Mouse (Mus musculus): ENCODE measurements around the gene 1700025C18Rik. TPM values are rescaled to one million over a fixed set of nuclear protein-coding genes. Genes with fewer than 3 reads are reported as not detected.

Gene 1700025C18Rik
- polyA plus RNA-seq, 1 experiment from 2014 or later, result not detected

DNA sequence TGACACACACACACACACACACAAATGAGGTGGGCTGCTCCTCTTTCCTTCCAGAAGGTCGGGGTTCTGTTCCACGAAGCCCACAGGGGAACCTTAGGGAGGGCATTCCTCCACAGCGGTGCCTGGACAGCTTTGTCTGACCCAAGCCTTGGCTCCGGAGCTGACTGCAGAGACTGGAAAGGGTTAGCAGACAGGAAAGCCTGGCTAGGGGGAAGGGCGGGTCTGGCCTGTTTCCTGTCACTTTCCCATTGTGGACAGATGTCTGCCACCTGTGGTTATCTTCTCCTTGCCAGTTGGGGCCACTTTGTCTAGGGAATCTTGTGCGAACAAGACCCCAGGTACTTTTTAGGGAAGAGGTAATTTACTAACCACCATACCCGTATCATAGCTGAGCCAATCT lies 34.6 kb downstream of the 1700025C18Rik start:
- no peak for DNase-seq (ENCODE audit: low spot score)
- Histone ChIP-seq H3K9ac (ENCODE audit: low read depth, low read length) (0 out of 2 replicates have a peak overlapping the region, but pooled peaks have one; percentile 15), H3K27me3 (ENCODE audit: control insufficient read depth, insufficient read depth, low read length) (0 out of 2 replicates have a peak, but pooled peaks cover 2% of the 10 kb centered on the region), H3K9me3 (ENCODE audit: control insufficient read depth, low read length) (no peaks in the 10 kb centered on the region), H3K4me2 (replicated peaks; ENCODE audit: low read depth, low read length) (peak overlapping the region; percentile 31), H3K4me1 (replicated peaks; ENCODE audit: control insufficient read depth, insufficient read depth, low read length) (no peaks in the 10 kb centered on the region), H3K36me3 (ENCODE audit: control insufficient read depth, insufficient read depth, low read length) (no peaks in the 10 kb centered on the region), H3K27ac (ENCODE audit: low read depth, low read length) (no peak overlapping the region), H3K4me3 (ENCODE audit: low read depth, low read length) (peak overlapping the region; percentile 12; the same call in 1 of the 2 replicates)
- no peak for ATAC-seq (ENCODE audit: low FRiP score)
- 8% methylated on average over 7 of the region's 7 CpGs for WGBS

DNA sequence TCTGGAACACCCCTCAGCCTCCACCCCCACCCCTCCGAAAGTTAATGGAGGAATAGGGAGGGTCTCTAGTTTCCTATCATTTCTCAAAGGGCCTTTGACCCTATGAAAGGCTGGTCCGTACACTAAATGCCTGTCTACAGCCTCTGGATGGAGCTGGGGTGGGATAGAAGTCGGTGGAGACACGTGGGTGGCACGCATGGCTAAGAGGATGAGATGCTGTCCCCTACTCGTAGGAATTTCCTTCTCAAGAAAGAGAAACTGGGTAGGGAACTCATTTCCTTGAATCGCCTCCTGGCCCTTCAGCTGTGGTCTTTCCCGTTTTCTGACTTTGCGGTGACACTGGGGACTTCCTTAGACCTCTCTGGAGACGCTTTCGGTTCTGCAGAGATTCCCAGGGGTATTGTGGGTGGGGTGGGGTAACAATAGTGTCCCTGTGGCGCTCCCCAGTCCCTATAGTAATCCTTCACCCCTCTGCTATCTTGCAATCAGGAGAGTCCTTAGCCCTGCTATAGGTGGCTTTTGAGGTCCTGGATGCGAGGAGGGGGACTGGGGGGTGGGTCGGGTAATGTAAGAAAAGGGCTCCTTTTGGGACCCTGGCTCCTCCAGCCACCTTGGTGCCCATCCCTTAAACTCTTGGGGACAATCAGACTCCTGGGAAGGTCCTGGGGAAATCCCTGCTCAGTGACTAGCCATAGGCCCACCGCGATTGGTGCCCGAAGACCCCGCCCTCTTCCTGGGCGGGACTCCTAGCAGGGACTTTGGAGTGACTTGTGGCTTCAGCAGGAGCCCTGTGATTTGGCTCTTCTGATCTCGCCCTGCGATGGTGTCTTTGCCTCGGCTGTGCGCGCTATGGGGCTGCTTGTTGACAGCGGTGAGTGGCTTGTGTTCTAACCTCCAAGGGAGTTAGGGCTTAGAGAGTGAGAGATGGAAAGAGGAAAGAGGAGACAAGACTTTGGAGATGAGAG lies 35.4 kb downstream of the 1700025C18Rik start, which contains the start of gene Cd40:
Gene Cd40, plus strand, starts transcription at position 740 of the 965 bp plus-strand sequence.
- Histone ChIP-seq H3K4me3 (ENCODE audit: low read depth, low read length) (peak within 1 kb of the TSS; percentile 12; the same call in 1 of the 2 replicates), H3K27ac (ENCODE audit: low read depth, low read length) (no peak within 1 kb of the TSS), H3K9ac (ENCODE audit: low read depth, low read length) (0 out of 2 replicates have a peak within 1 kb of the TSS, but pooled peaks have one; percentile 15), H3K9me3 (ENCODE audit: control insufficient read depth, low read length) (no peaks in the 10 kb centered on the region), H3K27me3 (ENCODE audit: control insufficient read depth, insufficient read depth, low read length) (0 out of 2 replicates have a peak, but pooled peaks cover 2% of the 10 kb centered on the region), H3K4me2 (replicated peaks; ENCODE audit: low read depth, low read length) (peak within 1 kb of the TSS; percentile 31), H3K36me3 (ENCODE audit: control insufficient read depth, insufficient read depth, low read length) (no peaks in the 10 kb centered on the region), H3K4me1 (replicated peaks; ENCODE audit: control insufficient read depth, insufficient read depth, low read length) (no peaks in the 10 kb centered on the region)
- peak; percentile 75 for DNase-seq (ENCODE audit: low spot score)
- ATAC-seq (ENCODE audit: low FRiP score), result 0 out of 2 replicates have a peak, but pooled peaks have one; percentile 60
- 18% methylated on average over 25 of the region's 25 CpGs for WGBS

DNA sequence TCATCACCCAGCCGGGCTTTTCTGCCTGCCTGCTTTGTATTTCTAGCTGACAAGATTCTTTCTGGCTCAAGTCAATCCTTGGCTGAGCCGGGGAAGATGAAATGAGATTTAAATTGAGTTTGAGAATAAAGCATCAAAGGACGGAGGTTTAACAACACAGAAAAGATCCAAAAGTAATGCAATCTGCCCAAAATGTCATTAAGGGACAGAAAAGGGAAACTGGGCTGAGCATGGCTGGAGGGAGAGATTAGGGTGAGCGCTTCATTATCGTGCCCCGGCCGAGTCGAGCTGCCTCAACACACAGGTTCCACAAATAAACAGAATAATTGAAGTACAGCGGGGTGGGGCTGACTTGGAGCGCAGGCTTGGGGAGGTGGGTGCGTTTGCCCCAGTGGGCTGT lies 39.0 kb downstream of the 1700025C18Rik start:
- Histone ChIP-seq H3K9ac (ENCODE audit: low read depth, low read length) (no peak overlapping the region), H3K4me3 (ENCODE audit: low read depth, low read length) (no peak overlapping the region), H3K4me2 (replicated peaks; ENCODE audit: low read depth, low read length) (no peak overlapping the region), H3K9me3 (ENCODE audit: control insufficient read depth, low read length) (no peaks in the 10 kb centered on the region), H3K4me1 (replicated peaks; ENCODE audit: control insufficient read depth, insufficient read depth, low read length) (no peaks in the 10 kb centered on the region), H3K27ac (ENCODE audit: low read depth, low read length) (no peak overlapping the region), H3K36me3 (ENCODE audit: control insufficient read depth, insufficient read depth, low read length) (no peaks in the 10 kb centered on the region), H3K27me3 (ENCODE audit: control insufficient read depth, insufficient read depth, low read length) (0 out of 2 replicates have a peak, but pooled peaks cover under 1% of the 10 kb centered on the region)
- DNase-seq (ENCODE audit: low spot score) (no peak), ATAC-seq (ENCODE audit: low FRiP score) (no peak)
- WGBS, result 59% methylated on average over 11 of the region's 11 CpGs

DNA sequence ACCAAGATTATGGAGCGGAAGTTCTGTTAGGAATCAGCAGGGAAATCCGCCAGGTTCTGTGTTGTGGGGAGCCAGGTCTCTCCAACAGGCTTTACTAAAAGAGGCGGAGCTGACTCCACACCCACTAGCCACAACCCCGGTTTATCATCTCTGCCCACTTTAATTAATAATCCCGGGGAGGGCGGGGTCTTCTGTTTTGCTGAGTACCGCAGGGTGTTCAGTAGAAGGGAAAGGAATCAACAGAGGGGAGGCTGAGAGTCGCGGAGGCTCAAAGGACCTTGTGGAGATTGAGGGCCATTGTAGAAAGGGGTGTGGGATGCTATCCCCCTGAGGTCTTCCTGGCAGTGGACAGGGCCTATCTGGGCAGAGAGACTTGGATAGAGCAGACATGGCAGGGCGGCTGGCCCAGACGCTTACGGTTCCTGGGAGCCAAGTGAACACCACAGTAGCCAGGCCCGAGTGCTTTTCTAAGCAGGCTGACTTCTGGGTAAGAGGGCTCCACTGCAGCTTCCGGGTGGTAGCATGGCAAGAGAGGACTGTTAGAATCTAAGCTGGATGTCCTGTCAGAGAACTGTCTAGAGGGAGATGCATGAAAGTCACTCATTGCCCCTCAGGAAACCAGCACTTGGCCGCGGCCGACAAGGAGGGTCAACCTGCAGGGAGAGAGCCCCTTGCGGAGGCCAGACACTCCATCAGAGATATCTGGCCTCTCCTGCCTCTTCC lies 39.6 kb downstream of the 1700025C18Rik start:
- Histone ChIP-seq H3K36me3 (ENCODE audit: control insufficient read depth, insufficient read depth, low read length) (no peaks in the 10 kb centered on the region), H3K4me2 (replicated peaks; ENCODE audit: low read depth, low read length) (no peak overlapping the region), H3K27me3 (ENCODE audit: control insufficient read depth, insufficient read depth, low read length) (no peaks in the 10 kb centered on the region), H3K4me3 (ENCODE audit: low read depth, low read length) (no peak overlapping the region), H3K4me1 (replicated peaks; ENCODE audit: control insufficient read depth, insufficient read depth, low read length) (no peaks in the 10 kb centered on the region), H3K9ac (ENCODE audit: low read depth, low read length) (no peak overlapping the region), H3K27ac (ENCODE audit: low read depth, low read length) (no peak overlapping the region), H3K9me3 (ENCODE audit: control insufficient read depth, low read length) (no peaks in the 10 kb centered on the region)
- DNase-seq (ENCODE audit: low spot score) (no peak), ATAC-seq (ENCODE audit: low FRiP score) (no peak)
- 87% methylated on average over 18 of the region's 18 CpGs for WGBS

DNA sequence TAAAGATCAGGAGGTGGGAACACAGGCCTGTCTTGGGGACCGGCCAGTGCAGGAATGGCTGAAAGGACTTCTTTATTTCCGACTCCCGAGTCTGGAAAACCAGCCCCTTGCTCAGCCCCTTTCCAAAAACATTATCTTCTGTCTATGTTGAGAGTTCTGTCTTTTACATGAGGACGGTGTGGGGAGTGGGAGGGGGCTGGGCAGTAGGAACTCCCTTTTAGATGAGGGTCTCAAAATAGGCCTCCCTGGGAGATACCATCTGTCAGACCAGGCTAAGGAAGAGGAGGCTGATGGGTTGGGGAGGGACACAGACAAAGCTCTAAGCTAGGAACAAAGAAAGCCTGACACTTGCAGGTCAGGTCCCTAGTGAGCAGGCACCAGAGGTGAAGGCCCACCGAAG lies 41.5 kb downstream of the 1700025C18Rik start:
- H3K9me3 ChIP-seq (ENCODE audit: control insufficient read depth, low read length), result no peaks in the 10 kb centered on the region
- no peak overlapping the region for H3K4me3 ChIP-seq (ENCODE audit: low read depth, low read length)
- DNase-seq (ENCODE audit: low spot score) (no peak), ATAC-seq (ENCODE audit: low FRiP score) (no peak)
- no peak overlapping the region for H3K27ac ChIP-seq (ENCODE audit: low read depth, low read length)
- H3K4me2 ChIP-seq (replicated peaks; ENCODE audit: low read depth, low read length), result no peak overlapping the region
- no peaks in the 10 kb centered on the region for H3K36me3 ChIP-seq (ENCODE audit: control insufficient read depth, insufficient read depth, low read length)
- WGBS, result 44% methylated on average over 5 of the region's 5 CpGs
- no peaks in the 10 kb centered on the region for H3K27me3 ChIP-seq (ENCODE audit: control insufficient read depth, insufficient read depth, low read length)
- H3K4me1 ChIP-seq (replicated peaks; ENCODE audit: control insufficient read depth, insufficient read depth, low read length), result no peaks in the 10 kb centered on the region
- no peak overlapping the region for H3K9ac ChIP-seq (ENCODE audit: low read depth, low read length)

DNA sequence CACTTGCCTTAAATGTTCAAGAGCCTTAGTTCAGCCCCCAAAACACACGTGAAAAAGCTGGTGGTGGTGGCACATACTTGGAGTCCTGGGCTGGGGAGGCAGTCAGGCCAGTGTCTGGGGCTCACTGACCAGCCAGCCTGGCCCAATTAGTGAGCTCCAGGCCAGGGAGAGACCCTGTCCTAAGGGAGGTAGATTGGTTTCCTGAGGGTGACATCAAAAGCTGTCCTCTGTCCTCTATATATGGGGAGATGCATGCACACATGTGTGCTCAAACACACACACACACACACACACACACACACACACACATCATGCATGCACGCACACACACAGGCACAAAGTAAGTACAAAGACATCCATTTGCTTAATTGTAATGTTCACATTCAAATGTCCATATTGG lies 46.8 kb downstream of the 1700025C18Rik start:
- no peak overlapping the region for H3K4me3 ChIP-seq (ENCODE audit: low read depth, low read length)
- no peaks in the 10 kb centered on the region; the same call in 1 of the 2 replicates for H3K4me1 ChIP-seq (replicated peaks; ENCODE audit: control insufficient read depth, insufficient read depth, low read length)
- DNase-seq (ENCODE audit: low spot score) (no peak), ATAC-seq (ENCODE audit: low FRiP score) (peak; percentile 14; the same call in 1 of the 2 replicates)
- no peaks in the 10 kb centered on the region for H3K9me3 ChIP-seq (ENCODE audit: control insufficient read depth, low read length)
- H3K4me2 ChIP-seq (replicated peaks; ENCODE audit: low read depth, low read length), result no peak overlapping the region
- H3K9ac ChIP-seq (ENCODE audit: low read depth, low read length), result no peak overlapping the region; the same call in 1 of the 2 replicates
- 46% methylated on average over 2 of the region's 2 CpGs for WGBS
- no peaks in the 10 kb centered on the region for H3K36me3 ChIP-seq (ENCODE audit: control insufficient read depth, insufficient read depth, low read length)
- no peaks in the 10 kb centered on the region for H3K27me3 ChIP-seq (ENCODE audit: control insufficient read depth, insufficient read depth, low read length)
- peak overlapping the region; percentile 19; the same call in 1 of the 2 replicates for H3K27ac ChIP-seq (ENCODE audit: low read depth, low read length)

DNA sequence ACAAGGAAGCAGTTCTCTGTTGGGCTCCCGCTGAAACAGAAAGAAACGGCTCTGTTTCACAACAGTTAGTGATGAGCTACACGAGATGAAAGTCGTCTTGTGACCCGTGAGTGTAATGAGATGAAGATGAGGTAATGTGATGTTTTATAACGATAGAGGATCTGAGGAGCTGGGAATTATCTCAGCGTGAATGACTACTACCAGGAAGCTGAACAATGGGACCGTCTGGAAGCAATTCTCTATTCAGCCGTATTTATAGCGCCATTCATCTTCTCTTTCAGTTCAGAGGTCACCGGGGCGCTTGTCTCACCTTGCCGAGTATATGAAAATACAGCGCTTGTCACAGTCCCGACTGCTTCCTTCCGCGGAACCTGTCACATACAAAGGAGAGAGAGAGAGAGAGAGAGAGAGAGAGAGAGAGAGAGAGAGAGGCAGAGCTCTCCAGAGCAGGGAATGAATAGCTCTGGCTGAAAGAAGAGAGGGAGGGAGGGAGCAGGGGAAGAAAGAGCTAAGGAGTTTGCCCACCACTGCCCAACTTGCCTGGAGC lies 47.4 kb downstream of the 1700025C18Rik start:
- peak; percentile 56; the same call in 1 of the 2 replicates for ATAC-seq (ENCODE audit: low FRiP score)
- H3K4me2 ChIP-seq (replicated peaks; ENCODE audit: low read depth, low read length), result peak overlapping the region; percentile 9; the same call in 1 of the 2 replicates
- no peaks in the 10 kb centered on the region for H3K9me3 ChIP-seq (ENCODE audit: control insufficient read depth, low read length)
- no peaks in the 10 kb centered on the region; the same call in 1 of the 2 replicates for H3K4me1 ChIP-seq (replicated peaks; ENCODE audit: control insufficient read depth, insufficient read depth, low read length)
- H3K4me3 ChIP-seq (ENCODE audit: low read depth, low read length), result no peak overlapping the region
- H3K27me3 ChIP-seq (ENCODE audit: control insufficient read depth, insufficient read depth, low read length), result no peaks in the 10 kb centered on the region
- DNase-seq (ENCODE audit: low spot score), result peak; percentile 67
- no peaks in the 10 kb centered on the region for H3K36me3 ChIP-seq (ENCODE audit: control insufficient read depth, insufficient read depth, low read length)
- H3K9ac ChIP-seq (ENCODE audit: low read depth, low read length), result peak overlapping the region; percentile 32; the same call in 1 of the 2 replicates
- WGBS, result 8% methylated on average over 17 of the region's 17 CpGs
- peak overlapping the region; percentile 19; the same call in 1 of the 2 replicates for H3K27ac ChIP-seq (ENCODE audit: low read depth, low read length)

DNA sequence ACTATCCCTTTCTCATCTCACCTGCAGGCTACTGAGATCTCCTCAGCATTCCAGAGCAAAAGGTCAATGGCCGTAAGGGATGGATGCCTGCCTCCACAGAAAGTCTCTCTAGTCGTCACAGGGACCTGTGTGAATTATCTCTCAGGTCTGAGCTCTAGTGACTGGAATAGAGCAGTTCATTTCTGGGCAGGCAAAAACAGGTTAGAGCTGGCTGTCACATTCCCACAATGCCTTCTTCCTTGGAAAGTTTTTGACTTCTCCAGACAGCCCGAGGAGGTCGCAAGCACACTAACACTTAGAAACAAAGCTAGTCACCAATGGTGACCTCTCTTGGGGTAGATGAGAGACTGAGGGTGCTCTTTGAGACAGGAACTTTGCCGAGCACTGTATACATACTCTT lies 48.4 kb downstream of the 1700025C18Rik start:
- H3K4me3 ChIP-seq (ENCODE audit: low read depth, low read length), result no peak overlapping the region
- no peak overlapping the region for H3K27ac ChIP-seq (ENCODE audit: low read depth, low read length)
- no peaks in the 10 kb centered on the region for H3K27me3 ChIP-seq (ENCODE audit: control insufficient read depth, insufficient read depth, low read length)
- no peaks in the 10 kb centered on the region; the same call in 1 of the 2 replicates for H3K4me1 ChIP-seq (replicated peaks; ENCODE audit: control insufficient read depth, insufficient read depth, low read length)
- DNase-seq (ENCODE audit: low spot score), result no peak
- ATAC-seq (ENCODE audit: low FRiP score), result no peak
- no peaks in the 10 kb centered on the region for H3K36me3 ChIP-seq (ENCODE audit: control insufficient read depth, insufficient read depth, low read length)
- 82% methylated on average over 5 of the region's 5 CpGs for WGBS
- no peaks in the 10 kb centered on the region for H3K9me3 ChIP-seq (ENCODE audit: control insufficient read depth, low read length)
- H3K9ac ChIP-seq (ENCODE audit: low read depth, low read length), result no peak overlapping the region
- no peak overlapping the region for H3K4me2 ChIP-seq (replicated peaks; ENCODE audit: low read depth, low read length)
